Mouse (Mus musculus): ENCODE results near the gene Klk8. TPM values are rescaled to one million over a fixed set of nuclear protein-coding genes. Genes with fewer than 3 reads are reported as not detected.

Gene Klk8
- 4.6 to 6.5 TPM (median 6.0 TPM) in 4 replicates for total RNA-seq (2023)

DNA sequence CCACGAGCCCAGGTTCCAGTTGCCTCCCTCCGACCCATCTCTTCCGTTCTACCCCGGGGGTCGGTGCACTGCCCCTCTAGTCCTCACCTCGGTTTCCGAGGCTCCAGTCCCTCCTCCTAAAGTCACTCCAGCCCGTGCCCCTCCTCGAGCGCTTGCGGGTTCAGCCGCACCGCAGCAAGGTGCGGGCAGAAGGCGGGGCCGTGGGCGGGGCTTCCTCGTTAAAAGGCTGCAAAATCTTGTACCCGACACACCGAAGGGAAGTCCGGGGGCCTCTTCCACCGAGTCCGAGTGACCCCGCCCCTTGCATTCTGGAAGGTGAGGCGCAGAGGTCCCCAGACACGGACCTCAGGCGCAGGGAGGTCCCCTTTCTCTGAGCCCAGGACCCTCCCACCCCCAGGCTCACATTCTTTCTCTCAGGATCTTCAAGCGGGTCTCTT lies at the start of gene Klk8:
Gene Klk8 (plus strand): TSS at position 245 of the 437 bp plus-strand sequence.

DNA sequence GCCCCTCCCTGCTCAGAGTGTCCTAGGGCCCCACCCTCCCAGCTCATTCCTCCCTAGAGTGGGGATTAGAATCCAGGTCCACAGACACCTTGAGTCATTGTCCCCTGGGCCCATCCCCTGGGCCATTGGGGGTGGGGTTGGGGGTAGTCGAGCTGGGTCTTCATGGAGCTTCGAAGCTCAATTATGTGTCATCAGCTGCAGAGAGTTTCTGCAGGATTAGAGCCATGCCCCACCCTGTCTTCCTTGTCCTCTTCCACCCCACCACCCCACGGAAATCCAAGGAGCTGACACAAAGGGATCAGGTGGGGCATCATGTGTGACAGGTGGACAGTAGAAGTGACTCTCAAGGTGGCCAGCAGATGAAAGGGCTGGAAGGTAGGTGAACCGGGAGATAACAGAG lies 28.8 kb upstream of the Klk8 start, which contains the start of gene Klk12:
Gene Klk12 (plus strand): TSS at position 301 of the 400 bp plus-strand sequence.

DNA sequence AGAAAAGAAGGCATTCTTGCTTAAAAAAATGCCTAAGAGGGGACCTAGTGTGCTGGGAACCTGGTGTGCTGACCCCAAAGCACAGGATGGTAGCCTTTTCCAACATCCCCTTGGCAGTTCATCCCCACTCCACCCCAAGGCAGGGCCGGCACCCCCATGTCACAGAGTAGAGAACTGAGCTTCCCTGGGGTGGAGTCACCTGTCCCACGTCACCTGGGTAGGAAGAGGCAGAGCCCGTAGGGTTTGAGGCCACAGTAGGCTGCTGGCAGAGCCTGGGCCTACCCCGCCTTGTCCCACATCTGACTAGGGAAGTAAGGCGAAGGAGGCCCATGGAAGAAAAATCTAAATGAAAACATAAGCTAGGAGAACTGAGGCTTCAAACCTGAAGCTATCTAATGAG lies 23.0 kb upstream of the Klk8 start, which contains the start of gene Klk11:
Gene Klk11 (plus strand): TSS at position 241 of the 400 bp plus-strand sequence.

DNA sequence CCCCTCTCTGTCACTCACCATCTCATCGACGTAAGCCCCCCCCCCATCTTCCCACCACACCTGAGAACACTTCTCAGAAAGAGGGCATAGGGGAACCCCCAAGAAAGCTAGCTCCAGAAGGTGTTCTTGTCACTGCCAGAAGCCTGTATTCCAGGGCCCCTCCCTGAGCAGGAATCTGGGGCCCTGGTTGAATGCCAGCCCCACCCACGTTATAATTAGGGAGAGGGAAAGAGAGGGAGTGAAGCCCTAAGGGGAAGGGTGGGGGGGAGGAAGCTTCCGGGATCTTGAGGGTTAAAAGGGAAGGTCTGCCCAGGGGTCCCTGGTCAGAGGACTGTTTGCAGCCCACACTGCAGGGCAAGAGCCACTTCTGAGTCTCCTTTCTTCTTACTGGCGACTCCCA lies 16.6 kb upstream of the Klk8 start, which contains the start of gene Klk10:
Gene Klk10 (plus strand): TSS at position 290 of the 400 bp plus-strand sequence.

DNA sequence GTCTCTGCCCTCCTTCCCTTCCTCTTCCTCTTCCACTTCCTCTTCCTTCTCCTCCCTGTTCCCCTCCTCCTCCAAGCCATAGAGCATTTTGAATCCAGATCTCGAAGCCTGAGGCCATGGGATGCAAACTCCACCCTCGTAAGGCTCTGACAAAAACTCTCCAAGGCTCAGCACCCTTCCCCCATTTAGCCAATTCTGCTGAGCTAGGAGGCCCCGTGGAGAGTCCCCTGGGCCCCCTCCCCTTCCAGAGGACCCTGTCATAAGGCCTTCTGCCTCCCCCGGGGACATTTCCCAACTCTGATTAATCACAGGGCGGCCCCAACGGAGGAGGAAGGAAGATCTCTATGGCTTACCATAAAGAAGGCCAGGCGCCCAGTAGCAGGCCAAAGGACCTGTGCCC lies 5.8 kb upstream of the Klk8 start, which contains the start of gene Klk9:
Gene Klk9 (plus strand): TSS at position 301 of the 400 bp plus-strand sequence.

DNA sequence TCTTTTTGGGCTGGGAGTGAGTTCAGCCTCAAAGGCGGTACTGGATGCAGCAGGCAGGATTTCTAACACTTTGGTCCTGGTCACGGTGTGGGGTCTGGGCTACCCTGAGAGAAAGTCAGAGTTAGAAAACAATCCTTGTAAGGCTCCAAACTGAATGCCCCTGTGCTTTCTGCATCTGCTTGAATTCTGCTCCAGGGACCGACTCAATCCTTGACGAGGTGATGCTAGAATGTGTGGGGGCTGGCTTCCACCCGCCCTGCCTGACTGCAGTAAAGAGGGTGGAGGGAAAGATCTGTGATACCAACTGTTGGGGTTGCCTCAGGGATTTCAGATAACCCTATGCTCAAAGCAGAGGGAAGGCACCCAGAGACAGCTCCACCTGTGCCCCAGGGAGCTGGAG lies 13.6 kb downstream of the Klk8 start, which contains the start of gene Klk7:
Gene Klk7 (plus strand): TSS at position 301 of the 400 bp plus-strand sequence.

DNA sequence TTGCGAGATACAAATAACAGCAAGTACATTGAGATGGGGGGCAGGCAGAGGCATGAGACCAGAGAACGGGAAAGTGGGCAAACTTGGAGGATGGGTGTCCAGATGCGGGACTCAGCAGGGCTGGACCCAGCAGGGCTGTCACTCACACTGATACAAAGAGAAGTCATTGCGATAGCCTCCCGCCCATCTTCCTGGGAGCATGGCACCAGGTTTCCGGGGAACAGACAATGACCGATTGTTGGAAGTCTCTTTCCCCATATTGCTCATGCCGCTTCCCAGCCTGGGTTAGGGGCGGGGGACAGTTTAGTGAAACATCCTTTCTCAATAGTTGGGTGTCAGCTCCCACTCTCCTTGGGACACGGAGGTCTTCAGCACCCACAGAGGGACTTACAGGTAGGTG lies 26.8 kb downstream of the Klk8 start, which contains the start of gene Klk6:
Gene Klk6 (plus strand): TSS at position 301 of the 400 bp plus-strand sequence.

DNA sequence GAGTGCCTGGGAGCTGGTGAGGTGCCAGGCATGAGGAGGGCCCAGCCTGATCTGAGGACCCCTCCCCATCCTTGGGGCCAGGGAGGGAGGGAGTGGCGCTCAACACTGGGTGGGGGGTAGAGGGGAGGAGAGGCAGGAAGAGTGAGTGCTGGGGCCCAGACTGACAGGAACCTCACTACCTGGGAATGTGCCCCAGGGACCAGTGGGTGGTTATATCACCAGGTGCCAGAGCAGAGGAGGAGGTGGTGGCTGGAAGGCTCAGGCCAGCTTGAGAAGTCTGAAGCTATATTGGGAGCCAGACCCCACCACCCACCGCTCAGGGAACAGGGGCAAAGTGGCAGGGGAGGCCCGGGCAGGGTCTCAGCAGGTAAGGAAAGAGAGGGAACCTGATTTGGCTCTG lies 44.3 kb downstream of the Klk8 start, which contains the start of gene Klk5:
Gene Klk5 (plus strand): TSS at position 271 of the 400 bp plus-strand sequence.

Other genes starting within 250 kb of the Klk8 start
- gene Zfp658, start 235.3 kb upstream of the Klk8 start, total RNA-seq (2023) = 2.2 to 3.0 TPM (median 2.9 TPM) in 4 replicates
- 9.0 to 13.8 TPM (median 10.3 TPM) in 4 replicates for gene Zfp719, start 218.0 kb upstream of the Klk8 start, total RNA-seq (2023)
- 0.30 to 0.34 TPM in 2 of 4 replicates, not detected in the others for gene Zfp819, start 190.4 kb upstream of the Klk8 start, total RNA-seq (2023)
- gene Ceacam18, start 162.9 kb upstream of the Klk8 start, total RNA-seq (2023) = not detected in 4 replicates
- gene Siglece, start 137.4 kb upstream of the Klk8 start, total RNA-seq (2023) = 1.2 to 2.4 TPM (median 1.6 TPM) in 4 replicates
- gene Ctu1, start 125.6 kb upstream of the Klk8 start, total RNA-seq (2023) = 4.6 to 7.3 TPM (median 5.8 TPM) in 4 replicates
- gene Klk14, start 107.2 kb upstream of the Klk8 start, total RNA-seq (2023) = not detected in 4 replicates
- gene Klk13, start 85.0 kb upstream of the Klk8 start, total RNA-seq (2023) = not detected in 4 replicates
- gene Klk12, start 28.7 kb upstream of the Klk8 start, total RNA-seq (2023) = not detected in 4 replicates
- gene Klk11, start 23.0 kb upstream of the Klk8 start, total RNA-seq (2023) = not detected in 4 replicates
- not detected in 4 replicates for gene Klk10, start 16.5 kb upstream of the Klk8 start, total RNA-seq (2023)
- not detected in 4 replicates for gene Klk9, start 5.7 kb upstream of the Klk8 start, total RNA-seq (2023)
- gene Klk7, start 13.7 kb downstream of the Klk8 start, total RNA-seq (2023) = not detected in 4 replicates
- not detected in 4 replicates for gene Klk6, start 26.9 kb downstream of the Klk8 start, total RNA-seq (2023)
- not detected in 4 replicates for gene Klk5, start 44.4 kb downstream of the Klk8 start, total RNA-seq (2023)
- not detected in 4 replicates for gene Klk4, start 83.6 kb downstream of the Klk8 start, total RNA-seq (2023)
- not detected in 4 replicates for gene Klk15, start 136.2 kb downstream of the Klk8 start, total RNA-seq (2023)
- not detected in 4 replicates for gene Klk1b8, start 153.1 kb downstream of the Klk8 start, total RNA-seq (2023)
- gene Klk1b1, start 169.2 kb downstream of the Klk8 start, total RNA-seq (2023) = not detected in 4 replicates
- not detected in 4 replicates for gene Klk1b9, start 178.5 kb downstream of the Klk8 start, total RNA-seq (2023)
- not detected in 4 replicates for gene Klk1b11, start 198.3 kb downstream of the Klk8 start, total RNA-seq (2023)
- not detected in 4 replicates for gene Klk1b26, start 214.6 kb downstream of the Klk8 start, total RNA-seq (2023)